Mouse (Mus musculus) liver, embryonic 14.5 days (tissue): ENCODE measurements around the gene Git1.
A peak's percentile ranks its signal among the peaks of the same experiment; 100 is the strongest.

Experiments used
- CTCF ChIP-seq: IDR thresholded peaks from 2 replicates; pipeline ENCODE4 v1.5.1; 2016; ENCODE audit warnings: antibody characterized with exemption, low read depth, control low read depth
- EP300 ChIP-seq: IDR thresholded peaks from 2 replicates; pipeline ENCODE4 v1.6.1; 2016; ENCODE audit warnings: antibody characterized with exemption, low read depth

- peak; percentile 94 for TF ChIP-seq CTCF
- TF ChIP-seq EP300 = no peak
These were observed 25.6 kb upstream of the Git1 start for GRCm38 (mm10) chr11:77467784-77468183.
